Mouse (Mus musculus): ENCODE measurements around the gene Mob1a. TPM values are rescaled to one million over a fixed set of nuclear protein-coding genes. Genes with fewer than 3 reads are reported as not detected.
"Not testable (repeated sequence)": the region's sequence is repeated elsewhere in the genome, so short reads cannot be mapped to it uniquely, and the experiment has no call there.

The Mob1a gene
- polyA plus RNA-seq, 1 experiment from 2014 or later = 35.7 TPM

- Histone ChIP-seq H3K4me1 (peaks cover 19% of the 10 kb centered on the region), H3K4me2 (peak overlapping the region; percentile 84), H3K27ac (no peak overlapping the region), H3K9me3 (replicated peaks) (no peaks in the 10 kb centered on the region), H3K27me3 (no peaks in the 10 kb centered on the region), H3K4me3 (no peak overlapping the region), H3K9ac (peak overlapping the region; percentile 89; the same call in 1 of the 2 replicates), H3K36me3 (ENCODE audit: poor library complexity, severe bottlenecking) (peaks cover 29% of the 10 kb centered on the region)
- no peak for ATAC-seq
Observed at GRCm38 (mm10) chr6:83315293-83315692, 10.5 kb upstream of the Mob1a start.

- Histone ChIP-seq H3K36me3 (ENCODE audit: poor library complexity, severe bottlenecking) (peaks cover 22% of the 10 kb centered on the region), H3K4me3 (peak overlapping the region; percentile 80), H3K27me3 (no peaks in the 10 kb centered on the region), H3K9me3 (replicated peaks) (no peaks in the 10 kb centered on the region), H3K4me1 (peaks cover 19% of the 10 kb centered on the region), H3K4me2 (peak overlapping the region; percentile 84), H3K27ac (no peak overlapping the region), H3K9ac (peak overlapping the region; percentile 89)
- ATAC-seq = no peak
- 7% methylated on average over 10 of the region's 10 CpGs for WGBS
Observed at GRCm38 (mm10) chr6:83316022-83316421, 9.8 kb upstream of the Mob1a start.

- Histone ChIP-seq H3K9ac (peak overlapping the region; percentile 89), H3K27ac (peak overlapping the region; percentile 71), H3K4me2 (peak overlapping the region; percentile 84), H3K4me1 (peaks cover 19% of the 10 kb centered on the region), H3K9me3 (replicated peaks) (no peaks in the 10 kb centered on the region), H3K4me3 (peak overlapping the region; percentile 80), H3K36me3 (ENCODE audit: poor library complexity, severe bottlenecking) (peaks cover 10% of the 10 kb centered on the region), H3K27me3 (no peaks in the 10 kb centered on the region)
- WGBS = under 1% methylated on average over 52 of the region's 52 CpGs
- ATAC-seq = peak; percentile 100
Observed at GRCm38 (mm10) chr6:83317108-83317741, 8.6 kb upstream of the Mob1a start.

- no peaks in the 10 kb centered on the region for H3K9me3 ChIP-seq (replicated peaks)
- no peak overlapping the region for H3K4me3 ChIP-seq
- WGBS = 85% methylated on average over 1 of the region's 1 CpGs
- H3K27me3 ChIP-seq = no peaks in the 10 kb centered on the region
- H3K4me2 ChIP-seq = no peak overlapping the region
- H3K27ac ChIP-seq = no peak overlapping the region
- no peak overlapping the region for H3K9ac ChIP-seq
- H3K4me1 ChIP-seq = peaks cover 12% of the 10 kb centered on the region
- H3K36me3 ChIP-seq (ENCODE audit: poor library complexity, severe bottlenecking) = no peaks in the 10 kb centered on the region
- no peak for ATAC-seq
Observed at GRCm38 (mm10) chr6:83321927-83322326, 3.9 kb upstream of the Mob1a start.

- Histone ChIP-seq H3K4me2 (no peak overlapping the region), H3K27ac (no peak overlapping the region), H3K4me3 (no peak overlapping the region), H3K9me3 (replicated peaks) (no peaks in the 10 kb centered on the region), H3K36me3 (ENCODE audit: poor library complexity, severe bottlenecking) (no peaks in the 10 kb centered on the region), H3K9ac (no peak overlapping the region), H3K27me3 (no peaks in the 10 kb centered on the region), H3K4me1 (peaks cover 17% of the 10 kb centered on the region)
- WGBS = 66% methylated on average over 2 of the region's 2 CpGs
- ATAC-seq = no peak
Observed at GRCm38 (mm10) chr6:83322794-83323193, 3.0 kb upstream of the Mob1a start.

GRCm38 (mm10) chr6:83323652-83324419, 2.0 kb upstream of the Mob1a start:
- Histone ChIP-seq H3K4me1 (peaks cover 17% of the 10 kb centered on the region), H3K4me2 (no peak overlapping the region), H3K9ac (no peak overlapping the region), H3K9me3 (replicated peaks) (no peaks in the 10 kb centered on the region), H3K36me3 (ENCODE audit: poor library complexity, severe bottlenecking) (0 out of 2 replicates have a peak, but pooled peaks cover 4% of the 10 kb centered on the region), H3K27me3 (no peaks in the 10 kb centered on the region), H3K27ac (no peak overlapping the region), H3K4me3 (no peak overlapping the region)
- no peak for ATAC-seq
- WGBS = 70% methylated on average over 8 of the region's 8 CpGs

- peak overlapping the region; percentile 86 for H3K27ac ChIP-seq
- H3K4me3 ChIP-seq = peak overlapping the region; percentile 71
- no peaks in the 10 kb centered on the region for H3K27me3 ChIP-seq
- 12% methylated on average over 6 of the region's 6 CpGs for WGBS
- peaks cover 22% of the 10 kb centered on the region for H3K36me3 ChIP-seq (ENCODE audit: poor library complexity, severe bottlenecking)
- ATAC-seq = no peak
- peaks cover 17% of the 10 kb centered on the region for H3K4me1 ChIP-seq
- H3K9ac ChIP-seq = peak overlapping the region; percentile 95
- H3K9me3 ChIP-seq (replicated peaks) = no peaks in the 10 kb centered on the region
- H3K4me2 ChIP-seq = peak overlapping the region; percentile 84
Observed at GRCm38 (mm10) chr6:83326394-83326736, 549 bp downstream of the Mob1a start.

- no peaks in the 10 kb centered on the region for H3K27me3 ChIP-seq
- H3K4me1 ChIP-seq = peaks cover 17% of the 10 kb centered on the region
- peak overlapping the region; percentile 84 for H3K4me2 ChIP-seq
- H3K9ac ChIP-seq = peak overlapping the region; percentile 95
- 72% methylated on average over 6 of the region's 6 CpGs for WGBS
- peaks cover 26% of the 10 kb centered on the region for H3K36me3 ChIP-seq (ENCODE audit: poor library complexity, severe bottlenecking)
- H3K27ac ChIP-seq = no peak overlapping the region
- no peaks in the 10 kb centered on the region for H3K9me3 ChIP-seq (replicated peaks)
- no peak for ATAC-seq
- H3K4me3 ChIP-seq = peak overlapping the region; percentile 71
Observed at GRCm38 (mm10) chr6:83326761-83327160, 945 bp downstream of the Mob1a start.

GRCm38 (mm10) chr6:83327591-83328190, 1.9 kb downstream of the Mob1a start:
- H3K4me2 ChIP-seq = peak overlapping the region; percentile 84; the same call in 1 of the 2 replicates
- no peak for ATAC-seq
- 91% methylated on average over 3 of the region's 3 CpGs for WGBS

GRCm38 (mm10) chr6:83341387-83341786, 15.6 kb downstream of the Mob1a start:
- Histone ChIP-seq H3K4me2 (no peak overlapping the region), H3K27me3 (no peaks in the 10 kb centered on the region), H3K36me3 (ENCODE audit: poor library complexity, severe bottlenecking) (peaks cover 67% of the 10 kb centered on the region), H3K4me3 (no peak overlapping the region), H3K4me1 (no peaks in the 10 kb centered on the region), H3K27ac (no peak overlapping the region), H3K9ac (no peak overlapping the region), H3K9me3 (replicated peaks) (no peaks in the 10 kb centered on the region)
- ATAC-seq = no peak
- WGBS = 84% methylated on average over 3 of the region's 3 CpGs

More at GRCm38 (mm10) chr6:83327591-83328190, 1.9 kb downstream of the Mob1a start:
- H3K27ac ChIP-seq = no peak overlapping the region
- peaks cover 34% of the 10 kb centered on the region for H3K36me3 ChIP-seq (ENCODE audit: poor library complexity, severe bottlenecking)
- no peak overlapping the region for H3K4me3 ChIP-seq
- H3K27me3 ChIP-seq = no peaks in the 10 kb centered on the region
- H3K4me1 ChIP-seq = peaks cover 17% of the 10 kb centered on the region
- H3K9me3 ChIP-seq (replicated peaks) = no peaks in the 10 kb centered on the region
- H3K9ac ChIP-seq = no peak overlapping the region

- H3K4me1 ChIP-seq = no peaks in the 10 kb centered on the region
- H3K27me3 ChIP-seq = no peaks in the 10 kb centered on the region
- WGBS = 93% methylated on average over 2 of the region's 2 CpGs
- H3K27ac ChIP-seq = no peak overlapping the region
- no peak overlapping the region for H3K4me3 ChIP-seq
- no peak overlapping the region for H3K9ac ChIP-seq
- ATAC-seq = no peak
- peaks cover 58% of the 10 kb centered on the region for H3K36me3 ChIP-seq (ENCODE audit: poor library complexity, severe bottlenecking)
- H3K9me3 ChIP-seq (replicated peaks) = no peaks in the 10 kb centered on the region
- H3K4me2 ChIP-seq = no peak overlapping the region
Observed at GRCm38 (mm10) chr6:83342957-83343356, 17.1 kb downstream of the Mob1a start.

GRCm38 (mm10) chr6:83345285-83345684, 19.5 kb downstream of the Mob1a start:
- not testable (repeated sequence) for H3K27ac ChIP-seq; H3K9ac ChIP-seq; H3K27me3 ChIP-seq; ATAC-seq; H3K4me3 ChIP-seq; H3K4me2 ChIP-seq; H3K9me3 ChIP-seq (replicated peaks)
- WGBS = 92% methylated on average over 8 of the region's 8 CpGs
- Histone ChIP-seq H3K4me1 (peaks cover 11% of the 10 kb centered on the region), H3K36me3 (ENCODE audit: poor library complexity, severe bottlenecking) (peaks cover 37% of the 10 kb centered on the region)

All from forebrain, embryonic 13.5 days (tissue).